Mouse (Mus musculus) frontal cortex, adult 2 months (tissue): ENCODE results near the gene B430305J03Rik. TPM values are rescaled to one million over a fixed set of nuclear protein-coding genes. Genes with fewer than 3 reads are reported as not detected.

Experiments used
- DNase-seq, 2 experiments: peaks; one replicate each; pipeline ENCODE4 v3.0.0; 2022; ENCODE audit warnings: low spot score in 1 of 2; ENCODE audit errors: extremely low spot score in 1 of 2
- polyA plus RNA-seq: library from polyadenylated mRNA; depleted of rRNA; stranded (reverse); fragments of >200 nt; gene quantifications from 2 replicates; pipeline ENCODE4 v1.2.3, GENCODE M21; 2012; rRNA removed

The B430305J03Rik gene
- 0.90 and 0.98 TPM in 2 replicates for polyA plus RNA-seq

DNA sequence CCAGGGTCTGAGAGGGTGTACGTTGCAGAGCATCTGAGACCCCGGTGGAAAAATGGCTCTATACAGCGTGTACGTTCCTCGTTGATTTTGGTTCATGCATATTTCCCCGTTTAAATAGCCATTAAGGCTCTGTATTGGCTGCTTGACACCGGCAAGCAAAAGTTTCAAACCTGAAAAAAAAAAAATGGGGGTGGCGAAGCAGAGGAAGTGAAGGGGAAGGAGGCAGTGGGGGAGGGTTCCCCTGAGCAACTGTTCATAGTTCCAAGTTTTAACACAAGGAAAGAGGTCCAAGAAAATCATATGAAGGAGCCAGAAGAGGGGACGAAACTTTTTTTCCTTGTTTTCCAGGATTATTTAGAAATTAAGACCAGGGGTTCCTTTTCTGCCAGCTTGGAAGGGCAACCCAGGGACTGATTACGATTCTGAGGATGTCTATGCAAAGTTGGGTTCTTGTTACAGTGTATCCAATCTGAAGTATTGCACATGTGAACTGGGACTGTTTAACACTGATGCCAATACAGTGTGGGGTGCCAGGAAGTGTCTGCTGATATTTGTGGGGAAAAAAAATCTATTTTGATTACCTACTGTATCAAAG, at the start of gene B430305J03Rik:
TSS of gene B430305J03Rik (minus strand) at position 173 of the 595 bp plus-strand sequence.
- peak in 1 of 2 experiments; percentile 50 for DNase-seq

DNA sequence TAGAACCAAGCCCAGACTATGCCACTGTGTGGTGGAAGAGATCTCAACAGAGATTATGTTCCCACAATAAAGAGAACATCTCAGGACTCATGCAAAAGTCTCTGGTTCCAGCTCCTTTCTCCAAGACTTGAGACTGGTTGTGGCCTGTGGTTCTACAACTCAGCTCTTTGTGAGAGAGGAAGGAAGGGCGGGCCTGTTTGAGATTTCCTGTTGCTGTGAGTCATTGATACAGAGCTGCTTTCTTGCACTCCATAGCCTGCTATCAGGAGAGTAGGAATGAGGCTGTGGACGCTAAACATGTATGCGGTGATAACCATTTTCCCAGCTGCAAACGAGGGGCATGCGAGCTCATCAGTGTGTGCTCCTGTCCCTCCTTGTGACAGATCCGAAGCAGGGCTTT, 43.9 kb upstream of the B430305J03Rik start:
- DNase-seq = no peak

DNA sequence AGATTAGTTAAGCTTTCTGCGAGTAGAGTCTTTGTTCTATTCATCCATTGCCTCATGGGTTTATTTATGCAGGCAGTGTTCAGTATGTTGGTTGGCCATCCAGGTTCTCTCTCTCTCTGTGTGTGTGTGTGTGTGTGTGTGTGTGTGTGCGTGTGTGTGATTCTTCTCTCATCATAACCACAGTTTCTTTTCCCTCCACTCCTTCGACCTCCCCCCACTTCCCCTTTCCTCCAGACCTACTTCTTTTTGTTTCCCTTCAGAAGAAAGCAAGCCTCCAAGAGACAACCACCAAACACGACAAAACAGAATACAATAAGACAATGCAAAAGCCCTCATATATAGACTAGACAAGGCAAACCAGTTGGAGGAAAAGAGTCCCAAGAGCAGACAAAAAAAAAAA, 41.2 kb upstream of the B430305J03Rik start:
- DNase-seq = no peak

DNA sequence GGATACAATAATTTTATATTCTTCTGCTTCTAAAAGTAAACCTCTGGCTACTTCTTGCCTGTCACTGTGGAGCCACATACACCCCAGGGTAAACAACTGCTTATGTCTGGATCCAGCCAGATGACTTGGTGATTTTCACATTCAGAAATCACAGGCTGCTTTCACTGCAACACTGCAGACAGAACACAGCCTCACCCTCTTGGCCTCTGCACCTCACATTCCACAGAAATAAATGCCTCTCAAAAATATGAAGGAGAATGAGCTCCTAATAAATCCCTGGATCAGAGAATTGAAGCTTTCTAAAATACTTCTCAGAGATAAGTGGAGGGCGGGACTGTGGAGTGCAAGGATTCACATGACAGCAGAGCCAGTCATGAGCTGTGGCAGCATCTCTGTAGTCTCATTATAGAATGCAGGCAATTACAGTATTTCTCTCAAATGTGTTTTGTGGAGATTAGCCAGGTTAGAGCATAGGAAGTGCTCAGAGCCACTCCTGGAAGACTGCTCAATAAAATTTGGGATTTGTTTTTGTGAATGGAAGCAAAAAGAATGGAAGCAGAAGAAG, 35.2 kb upstream of the B430305J03Rik start:
- no peak for DNase-seq

DNA sequence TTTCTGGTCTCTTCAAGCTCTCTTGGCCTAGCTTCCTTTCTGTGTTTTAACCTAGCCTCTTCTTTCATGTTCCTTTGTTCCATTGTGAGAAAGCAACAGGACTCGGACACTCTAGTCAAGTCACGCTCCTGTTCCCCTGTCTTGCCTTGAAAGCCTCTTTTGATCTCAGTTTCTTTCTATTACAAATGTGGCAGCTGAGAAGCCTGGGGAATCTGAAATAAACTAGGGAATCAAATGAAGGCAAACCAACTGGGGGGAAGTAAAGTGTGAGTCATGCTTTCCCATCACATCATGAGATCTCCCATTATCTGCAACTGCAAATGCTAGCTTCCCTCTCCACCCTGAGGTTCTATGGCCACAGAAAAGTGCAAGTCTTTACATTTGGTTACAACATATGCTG, 31.0 kb upstream of the B430305J03Rik start:
- no peak for DNase-seq

DNA sequence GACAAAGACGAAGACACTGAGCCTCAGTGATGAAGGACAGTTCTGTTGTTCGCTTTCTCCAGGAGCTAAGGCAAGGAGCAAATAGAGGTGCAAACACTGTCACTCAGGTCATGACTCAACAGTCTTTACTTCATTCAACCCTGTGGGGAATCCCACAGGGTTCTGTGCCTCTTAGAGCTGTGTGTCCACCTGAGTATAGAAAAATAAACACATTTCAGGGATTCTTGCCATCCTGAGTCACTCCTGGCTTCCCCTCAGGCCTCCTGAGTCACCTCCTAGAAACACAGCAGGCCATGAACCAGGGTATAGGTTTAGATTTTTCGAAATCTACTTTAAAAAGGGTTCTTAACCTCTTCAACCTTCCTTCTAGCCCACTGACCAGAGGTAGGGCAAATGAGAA, 29.6 kb upstream of the B430305J03Rik start:
- no peak for DNase-seq

DNA sequence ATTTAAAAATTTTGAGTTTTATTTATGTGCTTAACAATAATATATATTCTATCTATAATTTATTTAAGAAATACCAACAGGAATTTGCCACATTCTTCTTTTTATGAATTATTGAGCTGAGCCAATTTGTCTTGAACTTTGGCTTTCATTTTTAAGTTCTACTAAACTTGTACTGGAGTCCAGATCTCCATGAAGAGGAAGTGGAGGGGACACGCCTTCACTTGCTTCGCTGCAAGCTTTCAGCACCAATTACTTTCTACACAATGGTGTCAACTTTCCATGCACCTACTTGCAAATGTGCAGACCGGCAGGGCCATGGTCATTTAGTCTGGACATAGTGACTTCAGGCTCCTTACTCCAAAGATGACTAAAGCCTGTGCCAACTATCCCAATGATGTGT, 27.8 kb upstream of the B430305J03Rik start:
- DNase-seq = no peak

DNA sequence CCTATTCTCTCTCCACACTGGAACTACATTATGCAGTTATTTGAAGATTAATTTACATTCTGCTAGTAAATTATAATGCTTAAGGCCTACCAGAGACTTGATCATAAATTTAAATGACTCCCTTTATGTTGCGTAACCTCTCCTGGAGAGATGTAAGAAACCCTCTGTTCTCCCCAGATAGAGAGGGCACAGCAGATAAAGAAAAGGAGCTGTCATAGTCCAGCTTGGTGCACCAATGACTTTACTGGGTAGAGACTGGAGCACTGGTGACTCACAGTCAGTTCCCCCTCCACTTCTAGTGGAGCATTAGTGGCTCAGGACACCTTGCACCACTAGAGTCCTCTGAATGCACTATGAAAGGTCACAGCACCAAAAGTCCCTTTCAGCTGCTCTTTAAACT, 27.1 kb upstream of the B430305J03Rik start:
- DNase-seq = no peak

DNA sequence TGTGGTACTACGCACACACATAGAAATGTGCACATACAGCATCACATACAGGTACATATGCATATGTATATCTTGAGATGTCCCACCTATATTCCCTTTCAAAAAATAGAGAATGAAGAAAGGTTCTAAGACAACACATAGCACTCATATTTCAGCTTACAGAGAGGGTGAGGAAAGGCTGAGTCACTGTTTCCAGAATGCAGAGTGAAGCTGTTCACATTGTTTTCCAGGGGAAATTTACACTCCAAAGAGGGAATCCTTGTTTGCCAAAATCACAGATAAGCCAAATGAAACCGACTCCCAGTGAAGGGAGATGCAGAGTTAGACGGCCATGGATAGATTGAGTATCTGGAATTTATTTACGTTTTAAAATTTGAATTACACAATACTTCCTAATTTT, 25.8 kb upstream of the B430305J03Rik start:
- no peak for DNase-seq

DNA sequence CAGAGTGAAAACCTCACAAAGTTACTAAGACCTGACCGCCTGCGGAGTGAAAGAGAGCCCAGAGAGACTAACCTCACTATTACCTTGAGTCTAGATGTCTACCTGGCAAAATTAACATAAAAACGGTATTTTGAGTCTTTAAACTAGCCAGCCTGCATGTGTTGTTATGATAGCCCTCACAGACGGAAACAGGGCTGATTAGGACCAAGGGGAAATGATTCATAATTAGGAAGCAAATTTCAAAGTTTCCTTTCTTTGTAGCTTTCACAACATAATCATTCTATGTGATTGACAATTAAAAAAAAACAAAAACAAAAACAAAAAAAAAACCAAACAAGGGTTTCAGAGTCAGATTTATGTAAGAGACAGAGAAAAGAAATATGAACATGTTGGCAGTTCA, 20.6 kb upstream of the B430305J03Rik start:
- DNase-seq = no peak

DNA sequence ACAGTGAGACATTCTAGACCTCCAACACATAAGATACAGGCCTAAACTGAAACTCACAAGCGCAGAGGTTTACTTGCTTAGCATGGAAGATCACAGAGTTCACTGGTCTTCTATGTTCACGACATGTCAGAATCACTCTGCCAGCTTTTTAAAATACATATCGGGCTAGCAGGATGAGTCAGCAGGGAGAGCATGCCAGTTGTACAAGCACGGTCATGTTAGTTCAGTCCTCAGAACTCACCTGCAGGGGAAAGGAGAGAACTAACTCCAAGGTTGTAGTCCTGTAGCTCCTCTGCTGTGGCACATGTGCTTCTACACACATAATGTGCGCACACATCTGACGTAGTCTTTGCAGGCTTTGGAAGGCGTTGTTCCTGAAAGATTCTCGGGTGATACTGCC, 10.2 kb upstream of the B430305J03Rik start:
- DNase-seq = no peak

DNA sequence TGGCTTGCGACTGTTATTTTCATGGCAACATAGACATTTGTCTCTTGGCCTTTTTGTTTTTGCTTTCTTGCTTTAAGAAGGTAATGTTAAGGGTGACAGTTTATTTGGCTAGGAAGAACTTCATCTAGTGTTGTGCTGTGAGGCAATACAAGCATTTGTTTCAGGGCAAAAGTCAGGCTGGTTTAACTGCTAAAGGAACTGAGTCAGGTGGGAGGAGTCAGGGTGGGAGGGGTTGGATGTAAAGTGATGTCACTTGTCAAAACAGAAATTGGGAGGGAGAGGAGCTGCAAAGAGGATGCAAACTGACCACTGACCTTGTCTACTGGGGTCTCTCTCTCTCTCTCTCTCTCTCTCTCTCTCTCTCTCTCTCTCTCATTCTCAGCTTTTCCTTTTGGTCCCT, 2.7 kb upstream of the B430305J03Rik start:
- no peak for DNase-seq

DNA sequence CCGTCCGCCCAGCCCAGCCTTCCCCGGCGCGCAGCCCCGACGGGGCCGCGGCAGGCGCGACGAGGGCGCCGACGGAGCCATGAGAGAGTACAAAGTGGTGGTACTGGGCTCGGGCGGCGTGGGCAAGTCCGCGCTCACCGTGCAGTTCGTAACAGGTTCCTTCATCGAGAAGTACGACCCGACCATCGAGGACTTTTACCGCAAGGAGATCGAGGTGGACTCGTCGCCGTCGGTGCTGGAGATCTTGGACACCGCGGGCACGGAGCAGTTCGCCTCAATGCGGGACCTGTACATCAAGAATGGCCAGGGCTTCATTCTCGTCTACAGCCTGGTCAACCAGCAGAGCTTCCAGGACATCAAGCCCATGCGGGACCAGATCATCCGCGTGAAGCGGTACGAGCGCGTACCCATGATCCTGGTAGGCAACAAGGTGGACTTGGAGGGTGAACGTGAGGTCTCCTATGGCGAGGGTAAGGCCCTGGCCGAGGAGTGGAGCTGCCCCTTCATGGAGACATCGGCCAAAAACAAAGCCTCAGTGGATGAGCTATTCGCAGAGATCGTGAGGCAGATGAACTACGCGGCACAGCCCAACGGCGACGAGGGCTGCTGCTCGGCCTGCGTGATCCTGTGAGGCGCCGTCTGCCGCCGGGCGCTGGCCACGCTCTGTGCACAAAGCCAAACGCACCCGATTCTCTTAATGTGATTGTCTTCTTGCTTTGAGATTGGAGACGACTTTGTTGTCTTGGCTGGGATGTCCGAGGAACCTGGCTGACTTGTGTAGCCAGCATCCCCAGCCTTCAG, 573 bp downstream of the B430305J03Rik start:
- DNase-seq = peak in 1 of 2 experiments; percentile 44

DNA sequence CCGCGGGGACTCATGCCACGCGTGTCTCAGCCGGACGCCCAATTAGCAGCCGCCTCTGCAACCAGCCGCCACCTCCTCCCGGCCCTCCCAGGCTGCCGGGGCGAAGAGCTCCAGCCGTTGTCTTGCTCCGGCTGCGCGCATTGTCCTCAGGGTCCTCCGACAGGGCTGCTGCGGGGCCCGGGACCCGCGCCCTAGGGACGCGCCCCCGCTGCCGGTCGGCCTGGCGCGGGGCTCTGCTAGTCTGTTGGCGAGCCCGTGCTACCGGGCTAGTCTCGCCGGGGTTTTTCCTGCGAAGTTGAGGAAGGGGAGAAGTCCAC, 1.1 kb downstream of the B430305J03Rik start:
- no peak for DNase-seq

DNA sequence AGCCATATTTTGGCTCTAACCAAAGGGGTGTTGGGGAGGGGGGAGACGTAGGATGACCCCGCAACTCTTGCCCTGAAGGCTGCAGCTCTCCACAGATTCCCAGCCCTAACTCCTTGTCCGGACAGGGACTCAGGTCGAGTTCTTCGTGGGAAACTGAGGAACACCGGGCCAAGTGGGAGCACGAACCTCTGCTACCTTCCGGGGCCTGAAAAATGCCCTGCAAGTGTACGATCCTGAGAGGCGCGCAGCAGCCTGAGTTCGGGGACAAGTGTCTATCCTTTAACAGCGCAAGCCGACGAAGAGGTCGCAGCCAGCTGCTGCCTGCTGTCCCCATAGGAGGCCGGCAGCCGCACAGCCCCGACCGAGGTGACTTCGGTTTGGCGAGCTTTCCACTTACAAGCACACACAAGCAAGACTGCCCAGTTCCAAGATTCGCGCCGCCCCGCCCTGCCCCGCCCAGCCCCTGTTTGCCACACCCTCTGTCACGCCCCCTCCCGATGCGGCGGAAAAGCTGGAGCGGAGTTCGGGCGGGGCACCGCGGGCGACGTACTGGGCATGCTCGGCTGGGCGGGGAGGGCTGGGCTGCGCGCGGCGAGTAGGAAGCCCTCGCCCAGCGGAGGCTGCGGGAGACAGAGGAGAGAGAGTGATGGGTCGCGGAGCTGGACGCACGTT, 1.6 kb downstream of the B430305J03Rik start:
- peak; percentile 88 to 96 for DNase-seq

DNA sequence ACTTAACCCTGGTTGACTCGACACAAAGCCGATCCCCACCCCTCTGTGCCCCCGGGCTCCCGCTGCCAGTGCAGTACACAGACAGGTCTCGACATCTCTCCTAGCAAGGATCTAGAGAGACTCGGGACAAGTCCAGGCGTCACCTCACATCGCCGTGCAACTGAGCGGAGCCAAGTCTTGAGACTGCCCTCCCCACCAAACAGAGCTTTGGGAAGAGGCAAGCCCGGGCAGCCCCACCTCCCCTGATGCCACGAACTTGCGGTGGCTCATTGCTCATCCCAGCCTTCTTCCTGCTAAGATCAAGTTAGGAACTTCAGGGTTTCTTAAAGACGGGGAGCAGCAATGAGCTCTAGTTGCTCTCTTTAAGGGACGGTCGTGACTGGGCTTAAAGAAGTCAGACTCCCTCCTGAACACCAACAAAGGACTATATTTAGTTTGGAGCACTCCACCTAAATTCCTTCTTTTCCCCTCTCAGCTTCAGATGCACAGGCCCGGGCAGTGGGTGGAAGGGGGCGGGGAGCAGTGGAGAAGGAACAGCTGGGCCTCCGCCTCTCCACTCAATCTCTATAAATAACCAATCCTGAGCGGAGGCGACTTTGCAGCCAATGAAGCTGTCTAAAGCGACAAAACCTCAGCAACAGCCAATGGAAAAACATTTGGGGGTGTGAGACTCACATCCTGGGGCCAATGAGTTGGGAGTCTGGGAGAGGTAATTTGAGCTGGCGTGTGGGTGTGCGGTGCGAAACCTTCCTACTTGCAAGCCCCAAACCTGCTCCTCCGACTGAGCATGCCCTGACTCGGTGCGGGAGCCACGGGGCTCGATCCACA, 2.4 kb downstream of the B430305J03Rik start:
- peak; percentile 97 to 98 for DNase-seq

DNA sequence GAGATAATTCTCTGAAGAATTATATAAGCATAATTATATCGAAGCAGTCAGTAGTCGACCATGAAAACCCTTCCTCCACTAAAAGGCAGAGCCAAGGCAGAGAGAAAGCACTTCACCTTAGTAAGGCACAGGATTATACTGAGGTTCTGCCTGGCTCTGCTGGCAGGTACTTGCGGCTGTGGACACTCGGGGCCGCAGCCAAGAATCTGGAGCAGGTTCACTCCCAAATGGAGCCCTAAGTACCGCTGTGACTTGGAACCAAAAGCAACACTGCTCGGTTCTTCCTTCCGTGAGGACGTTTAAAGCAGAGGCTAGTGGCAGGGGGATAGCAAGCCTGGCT, 3.0 kb downstream of the B430305J03Rik start:
- peak in 1 of 2 experiments; percentile 44 for DNase-seq

DNA sequence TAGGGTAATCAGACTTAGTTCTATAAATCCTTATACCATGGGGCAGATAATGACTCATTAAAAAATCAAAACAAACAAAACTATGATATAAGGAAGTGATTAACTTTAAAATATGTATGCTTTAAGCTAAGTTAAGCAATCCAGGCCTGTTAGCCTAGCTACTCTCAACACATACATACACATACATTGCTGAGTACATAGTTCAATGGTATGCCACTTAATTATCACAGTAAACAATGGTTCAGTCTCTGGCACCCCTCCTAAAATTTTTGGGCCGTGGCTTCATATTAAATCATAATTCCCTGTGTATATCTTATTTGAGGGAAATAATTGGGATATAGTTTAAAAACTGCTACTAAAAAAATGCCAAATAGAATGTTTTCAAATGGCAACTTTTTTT, 4.4 kb downstream of the B430305J03Rik start, which contains the start of gene Rap2b:
TSS of gene Rap2b (plus strand) at position 301 of the 400 bp plus-strand sequence.
- no peak for DNase-seq

DNA sequence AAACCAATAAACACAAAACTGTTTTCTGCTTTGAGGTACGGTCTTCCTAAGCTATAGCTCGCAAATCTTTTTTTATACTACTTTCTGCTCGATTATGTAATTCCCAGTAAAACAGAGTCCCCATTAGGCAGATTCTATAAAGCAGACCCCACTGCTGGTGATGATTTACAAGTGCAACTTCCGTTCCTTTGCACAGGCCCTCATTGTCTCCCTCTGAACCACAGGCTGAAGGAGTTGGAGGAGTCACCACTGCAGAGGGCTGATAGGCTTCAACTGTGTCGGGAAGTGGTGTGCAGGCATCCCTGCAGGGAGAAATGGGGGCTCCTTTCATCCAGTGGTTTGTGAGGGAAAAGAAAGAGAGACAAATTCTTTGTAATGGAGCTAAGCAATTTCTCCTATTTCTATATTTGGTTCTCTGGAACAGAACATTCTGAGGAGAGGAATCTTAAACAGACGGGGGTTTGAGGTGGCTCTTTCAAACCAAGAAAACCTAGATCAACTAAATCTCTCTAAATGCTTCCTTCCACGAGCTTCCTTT, 6.9 kb downstream of the B430305J03Rik start:
- DNase-seq = peak in 1 of 2 experiments; percentile 33

DNA sequence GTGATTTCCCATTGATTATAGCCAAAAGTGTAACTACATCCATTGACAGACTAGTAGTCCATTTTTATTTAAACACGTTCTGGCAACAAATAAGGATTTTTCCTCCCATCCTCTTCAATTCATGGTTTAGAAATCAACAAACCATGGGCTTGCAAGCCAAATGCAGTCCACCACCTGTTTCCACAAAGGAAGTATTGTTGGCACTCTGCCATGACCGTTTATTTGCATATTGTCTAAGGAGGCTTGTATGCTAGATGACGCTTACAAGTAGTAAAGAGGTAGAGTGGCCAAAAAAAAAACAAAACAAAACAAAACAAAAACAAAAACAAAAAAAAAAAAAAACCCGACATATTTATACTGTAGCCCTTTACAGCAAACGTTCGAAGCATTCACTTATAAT, 7.6 kb downstream of the B430305J03Rik start:
- DNase-seq = no peak
